Mouse (Mus musculus) E14TG2a.4 (cell line): ENCODE measurements around the gene Tm9sf2.

Source experiments
- CTCF ChIP-seq: conservative IDR thresholded peaks from 2 replicates; pipeline ENCODE4 v1.5.1; 2014; ENCODE audit warnings: low read length
- NANOG ChIP-seq: IDR thresholded peaks from 2 replicates; pipeline ENCODE4 v1.6.1; 2014; ENCODE audit warnings: borderline replicate concordance, low read length, mixed read lengths
- POU5F1 ChIP-seq: IDR thresholded peaks from 2 replicates; pipeline ENCODE4 v1.6.1; 2014; ENCODE audit warnings: low read length, borderline replicate concordance

- TF ChIP-seq CTCF, result no peak
- TF ChIP-seq NANOG, result no peak
- TF ChIP-seq POU5F1, result no peak
Observed at GRCm38 (mm10) chr14:122179262-122179661, 72.4 kb downstream of the Tm9sf2 start.
